Mouse (Mus musculus) hindlimb bud, embryonic 11.5 days (tissue): Measurements from ENCODE around the gene Tmem239.

Experiments
- DNase-seq: peaks from one replicate; pipeline ENCODE4 v3.0.0-alpha.2; 2012; ENCODE audit warnings: low read depth, low spot score; ENCODE audit errors: extremely low spot score

Gene Tmem239

DNA sequence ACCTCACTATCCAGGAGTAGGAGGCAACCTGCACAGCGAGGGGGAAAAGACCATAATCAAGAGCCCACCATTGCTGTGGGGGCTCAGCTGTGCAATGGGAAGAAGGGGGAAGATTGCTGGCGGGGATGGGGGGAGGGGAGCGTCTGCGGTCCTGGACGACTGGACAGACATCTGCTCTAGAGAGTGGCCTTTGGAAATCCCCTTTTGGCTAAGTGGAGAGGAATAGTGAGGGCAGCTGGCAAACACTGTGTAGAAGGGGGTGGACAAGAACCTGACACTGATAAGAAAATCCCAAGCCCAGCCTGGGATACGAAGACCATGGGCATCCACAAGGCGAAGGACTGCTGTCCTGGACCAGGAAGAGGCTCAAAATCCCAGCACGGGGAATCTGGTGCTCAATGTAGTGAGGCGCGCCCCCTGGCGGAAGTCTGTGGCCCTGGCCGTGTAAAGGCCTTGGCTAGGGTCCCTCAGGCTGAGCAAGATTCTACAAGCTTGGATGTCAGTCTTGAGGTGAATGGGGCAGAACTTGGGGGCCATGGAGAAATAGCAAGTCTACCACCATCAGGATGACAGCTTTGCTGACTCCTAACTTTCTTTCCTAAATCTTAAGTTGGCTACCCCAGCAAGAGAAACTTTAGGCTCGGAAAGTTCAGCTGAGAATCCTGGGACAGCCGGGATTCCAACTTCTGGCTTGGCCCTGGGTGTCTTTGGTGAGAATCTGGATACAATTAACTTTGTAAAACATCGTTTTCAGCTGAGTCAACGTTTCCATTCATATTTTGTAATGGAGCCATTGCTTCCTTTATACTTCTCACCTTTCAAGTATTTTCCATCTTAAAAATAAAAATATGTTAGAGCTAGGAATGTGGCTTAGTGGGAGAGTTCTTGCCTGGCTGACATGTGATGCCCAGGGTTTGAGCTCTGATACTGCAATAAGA lies 5.5 kb downstream of the Tmem239 start:
- DNase-seq: peak; percentile 54

DNA sequence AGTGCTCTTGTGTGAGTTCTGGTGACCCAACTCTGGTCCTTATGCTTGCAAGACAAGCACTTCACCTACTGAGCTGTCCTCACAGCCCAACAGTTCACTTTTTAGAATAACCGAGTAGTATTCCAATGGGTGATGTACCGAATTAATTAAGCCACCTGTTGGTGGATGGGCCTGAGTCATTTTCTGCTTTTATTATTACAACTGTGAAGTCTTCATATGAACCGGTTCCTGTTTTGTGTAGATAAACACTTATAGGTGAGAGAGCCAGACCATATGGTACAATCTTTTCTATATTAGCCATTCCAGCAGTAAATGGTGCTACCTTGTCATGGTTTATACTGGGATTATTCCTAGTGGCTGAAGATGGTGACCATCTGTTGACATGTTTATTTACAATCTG lies 6.5 kb downstream of the Tmem239 start:
- DNase-seq: no peak

DNA sequence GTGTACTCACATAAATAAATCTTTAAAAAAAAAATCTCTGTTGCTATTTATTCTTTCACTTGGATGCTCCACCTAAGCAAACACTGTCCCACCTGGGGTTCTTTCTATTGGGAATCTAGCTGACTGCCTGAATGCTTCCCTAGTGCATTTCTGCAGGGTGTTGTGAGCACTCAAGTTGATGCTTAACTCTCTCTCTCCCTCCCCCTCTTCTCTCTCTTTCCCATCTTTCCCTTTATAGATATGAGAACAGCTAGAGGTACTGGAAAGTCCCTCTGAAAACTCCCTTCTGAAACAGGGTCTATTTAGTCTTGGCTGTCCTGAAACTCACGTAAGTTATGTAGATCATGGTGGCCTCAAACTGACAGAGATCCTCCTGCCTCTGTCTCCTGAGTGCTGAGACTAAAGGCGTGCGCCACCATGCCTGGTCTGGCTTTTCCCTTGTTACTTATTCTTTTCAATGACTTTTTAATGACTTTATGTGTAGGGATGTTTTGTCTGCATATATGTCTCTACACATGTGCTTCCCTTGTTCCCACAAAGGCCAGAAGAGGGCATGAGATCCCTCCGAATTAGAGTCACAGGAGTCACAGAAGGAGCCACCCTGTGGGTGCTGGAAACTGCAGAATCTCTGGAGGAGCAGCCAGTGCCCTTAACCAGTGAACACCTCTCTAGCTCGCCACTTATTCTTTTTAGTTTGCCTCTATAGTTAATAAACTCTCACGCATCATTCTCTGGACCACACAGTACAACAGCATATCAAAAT lies 8.0 kb downstream of the Tmem239 start:
- DNase-seq: no peak

DNA sequence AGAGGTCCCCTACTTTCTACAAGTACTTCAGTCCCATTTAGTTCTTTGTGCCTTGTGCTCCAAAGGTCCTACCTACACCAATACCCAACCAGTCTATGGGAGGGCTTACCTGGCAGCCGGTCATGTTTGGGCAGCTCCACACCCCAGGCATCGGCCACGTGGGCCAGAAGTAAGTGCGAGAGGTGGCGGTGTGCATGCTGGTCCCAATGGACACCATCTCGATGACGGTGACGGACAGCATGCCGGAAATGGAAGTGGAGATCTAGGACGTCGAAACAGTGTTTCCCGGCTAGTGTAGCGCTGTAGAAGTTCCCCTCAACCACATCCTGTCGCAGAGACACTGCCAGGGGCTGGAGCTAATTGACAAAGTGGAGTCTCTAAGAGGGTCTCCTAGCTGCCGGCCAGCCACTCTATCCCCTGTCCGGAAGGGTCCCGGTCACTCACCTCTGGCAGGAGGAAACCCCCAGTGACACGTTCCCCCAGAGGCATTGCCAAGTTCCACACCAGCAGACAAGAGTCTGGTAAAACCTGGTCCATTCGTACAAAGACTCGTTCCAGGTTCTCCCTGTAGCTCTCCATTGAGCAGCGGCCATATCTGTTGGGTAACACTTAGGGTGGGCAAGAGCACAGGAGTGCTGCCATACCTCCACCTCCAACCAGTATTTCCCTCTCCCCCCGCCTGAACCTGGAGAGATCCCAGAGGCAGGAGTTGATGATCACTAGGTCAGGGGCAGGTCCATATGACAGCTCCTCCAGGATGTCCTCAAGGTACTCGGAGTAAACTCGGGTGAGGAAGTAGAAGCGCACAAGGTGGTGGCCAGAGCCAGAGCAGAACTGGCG lies 15.7 kb downstream of the Tmem239 start:
- no peak for DNase-seq

DNA sequence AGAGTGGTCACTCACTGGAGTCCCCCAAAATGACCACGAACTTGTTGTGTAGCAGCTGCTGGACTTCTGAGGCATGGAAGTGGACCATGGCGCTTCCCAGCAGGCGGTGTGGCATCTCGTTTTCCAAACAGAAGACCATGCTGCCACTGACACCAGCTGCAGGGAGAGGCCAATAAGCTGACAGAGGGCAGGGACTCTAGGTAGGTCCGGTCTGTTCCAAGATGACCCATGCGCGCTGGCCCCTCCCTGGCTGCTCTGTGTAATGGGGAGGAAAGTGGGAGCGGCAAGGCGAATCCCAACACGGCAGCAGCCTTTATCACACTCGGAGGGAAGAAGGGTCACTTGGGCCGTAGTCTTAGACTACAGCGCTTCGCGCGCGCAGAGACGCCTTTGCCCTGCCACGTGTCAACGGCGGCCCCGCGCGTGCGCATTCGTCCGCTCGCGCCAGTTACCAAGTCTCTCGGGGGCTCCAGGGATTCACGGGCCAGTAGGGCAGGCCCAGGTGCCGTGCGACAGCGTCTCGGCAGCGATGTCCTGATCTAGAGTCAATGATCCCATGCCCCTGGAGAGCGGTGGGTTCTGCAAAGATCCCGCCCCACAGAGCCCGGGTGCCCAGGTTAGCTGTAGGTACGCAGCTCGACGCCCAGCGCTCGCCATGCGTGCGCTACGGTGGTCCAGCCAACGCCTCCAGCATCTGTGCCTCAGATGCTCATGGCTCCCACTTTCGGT lies 17.3 kb downstream of the Tmem239 start:
- peak; percentile 35 for DNase-seq

DNA sequence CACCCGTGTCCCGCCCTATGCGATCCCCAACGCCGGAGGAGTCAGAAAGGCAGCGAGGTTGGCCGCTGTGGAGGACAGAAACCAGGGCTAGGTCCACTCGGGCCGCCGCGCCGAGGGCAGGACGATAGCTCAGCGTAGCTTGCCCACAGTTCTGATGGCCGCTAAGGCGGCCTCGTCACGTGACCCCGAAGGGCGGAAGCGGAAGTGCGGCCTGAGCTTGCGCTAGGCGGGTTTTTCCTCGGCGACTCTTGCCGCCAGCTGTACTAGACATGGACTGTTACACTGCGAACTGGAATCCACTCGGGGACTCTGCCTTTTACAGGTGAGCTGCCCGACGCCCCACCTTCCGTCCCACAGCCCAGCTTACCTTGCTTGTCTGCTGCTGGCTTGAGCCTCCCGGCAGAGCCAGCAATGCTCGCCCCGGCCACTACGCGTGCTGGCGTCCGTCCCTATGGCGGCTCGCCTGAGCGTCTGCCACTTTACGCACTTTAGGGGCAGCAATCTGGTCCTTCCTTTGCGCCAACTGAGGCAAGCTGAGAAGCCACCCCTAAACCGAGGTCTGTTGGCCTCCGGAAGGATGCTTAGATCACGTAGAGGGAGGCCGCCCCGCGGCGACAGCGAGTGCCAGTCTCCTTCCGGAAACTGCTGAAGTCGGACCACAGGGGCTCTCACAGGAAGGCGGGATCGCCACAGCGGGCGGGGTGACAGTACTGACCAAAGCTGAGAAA lies 18.0 kb downstream of the Tmem239 start, which contains the start of the genes Vps16 and Pced1a:
TSS of gene Vps16 (plus strand) at position 214 of the 728 bp plus-strand sequence.
TSS of gene Pced1a (minus strand) at position 576 of the 728 bp plus-strand sequence.
- DNase-seq: peak; percentile 60

DNA sequence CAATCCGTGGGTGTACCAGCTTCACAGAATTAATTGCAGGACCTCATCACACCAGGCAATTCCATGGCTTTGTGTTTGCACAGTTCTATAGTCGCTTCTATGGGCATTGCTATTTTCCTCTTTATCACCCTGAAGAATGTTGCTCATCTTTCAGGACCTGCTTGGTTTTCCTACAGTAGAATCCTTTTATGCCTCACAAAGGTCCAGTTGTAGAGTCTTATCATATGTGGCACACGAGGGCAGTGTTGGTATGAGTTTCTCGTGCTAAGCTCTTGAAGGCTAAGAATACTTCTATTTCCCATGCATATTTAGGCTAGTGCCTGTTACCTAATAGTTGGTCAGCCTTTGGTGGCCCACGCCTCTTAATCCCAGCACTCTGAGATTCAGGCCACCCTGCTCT lies 18.8 kb downstream of the Tmem239 start:
- no peak for DNase-seq

DNA sequence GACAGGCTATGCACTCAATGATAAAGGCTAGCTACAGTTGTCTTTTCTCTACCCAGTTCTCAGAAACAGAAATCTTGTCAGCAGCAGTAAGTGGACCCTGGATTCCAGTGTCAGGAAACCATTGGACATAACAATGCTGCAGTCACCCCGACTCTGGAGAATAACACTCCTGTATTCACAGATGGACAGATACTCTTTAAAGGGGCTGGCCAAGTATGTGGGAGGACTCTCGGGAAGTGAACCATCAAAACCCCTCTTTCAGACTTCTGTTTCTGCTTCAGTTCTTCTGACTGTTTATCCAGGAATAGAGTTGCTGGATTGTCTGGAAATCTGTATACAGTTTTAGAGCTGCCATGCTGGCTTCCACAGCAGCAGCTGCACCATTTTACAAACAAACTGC lies 23.6 kb downstream of the Tmem239 start:
- no peak for DNase-seq

DNA sequence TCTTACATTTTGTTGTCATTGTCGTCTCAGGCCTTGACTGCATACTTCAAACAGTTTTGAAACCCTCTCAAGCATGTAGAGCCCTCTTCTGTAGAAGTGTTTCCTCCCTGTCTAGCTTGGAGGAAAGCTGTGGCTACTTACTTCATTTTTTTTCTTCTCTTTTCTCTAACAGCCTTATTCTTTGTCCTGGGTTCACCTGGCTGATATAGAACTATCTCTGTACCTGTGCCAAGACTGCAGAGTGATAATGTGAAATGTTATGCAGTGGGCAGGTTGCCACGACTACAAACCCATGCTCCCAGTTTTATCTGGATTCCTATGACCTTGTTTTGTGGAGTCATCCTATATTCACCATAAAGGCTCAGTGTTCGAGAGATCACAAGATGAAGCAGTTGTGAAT lies 24.2 kb downstream of the Tmem239 start:
- no peak for DNase-seq

DNA sequence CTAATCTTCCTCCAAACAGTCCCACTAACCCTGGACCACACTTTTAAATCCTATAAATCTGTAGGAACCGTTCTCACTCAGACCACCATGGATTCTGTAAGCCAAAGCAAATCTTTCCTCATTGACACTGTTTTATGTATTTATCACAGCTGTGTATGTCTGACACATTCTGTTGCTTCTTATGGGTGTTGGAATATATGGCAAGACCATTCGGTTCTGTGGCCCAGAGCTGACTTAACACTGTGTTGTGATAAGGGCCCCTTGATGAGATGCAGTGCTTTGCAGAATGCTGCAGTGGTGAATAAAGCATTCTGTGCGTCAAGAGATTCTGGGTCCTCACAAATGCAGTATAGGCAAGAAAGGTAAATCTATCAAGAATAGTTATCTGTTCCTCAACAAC lies 25.9 kb downstream of the Tmem239 start:
- no peak for DNase-seq

DNA sequence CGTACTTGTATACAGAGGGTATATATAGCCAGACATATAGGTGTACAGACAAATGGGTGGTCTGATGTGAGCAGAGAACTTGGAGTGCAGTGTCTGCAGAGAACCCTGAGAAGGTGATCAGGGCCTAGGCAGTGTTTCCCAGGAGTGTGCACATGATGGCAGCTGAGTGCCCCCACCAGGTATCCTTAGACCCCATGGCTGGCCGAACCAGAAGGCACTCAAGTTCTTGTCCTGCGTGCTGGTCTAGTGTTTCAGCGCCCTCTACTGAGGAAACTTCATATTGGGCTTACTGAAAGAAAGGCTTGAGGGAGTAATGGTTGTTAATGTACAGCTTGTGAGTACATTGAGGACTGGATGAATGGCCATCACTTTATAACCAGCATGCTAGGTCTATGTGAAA lies 26.9 kb downstream of the Tmem239 start:
- no peak for DNase-seq

DNA sequence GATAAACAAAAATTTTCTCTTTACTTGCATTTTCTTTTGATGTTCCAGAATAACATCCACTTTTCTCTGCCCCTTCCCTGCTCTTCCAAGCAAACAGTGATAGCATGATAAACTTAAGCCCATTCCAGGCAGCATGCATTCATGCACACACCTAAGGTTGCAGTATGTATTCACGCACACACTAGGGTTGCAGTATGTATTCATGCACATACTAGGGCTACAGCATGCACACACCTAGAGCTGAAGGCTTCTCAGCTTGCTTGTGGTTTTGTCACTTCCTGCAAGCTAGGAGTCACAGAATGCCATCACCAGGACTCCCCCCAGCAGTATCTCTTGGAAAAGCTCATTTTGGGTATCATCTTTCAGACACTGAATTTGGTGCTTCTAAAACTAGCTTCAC lies 30.5 kb downstream of the Tmem239 start:
- no peak for DNase-seq

DNA sequence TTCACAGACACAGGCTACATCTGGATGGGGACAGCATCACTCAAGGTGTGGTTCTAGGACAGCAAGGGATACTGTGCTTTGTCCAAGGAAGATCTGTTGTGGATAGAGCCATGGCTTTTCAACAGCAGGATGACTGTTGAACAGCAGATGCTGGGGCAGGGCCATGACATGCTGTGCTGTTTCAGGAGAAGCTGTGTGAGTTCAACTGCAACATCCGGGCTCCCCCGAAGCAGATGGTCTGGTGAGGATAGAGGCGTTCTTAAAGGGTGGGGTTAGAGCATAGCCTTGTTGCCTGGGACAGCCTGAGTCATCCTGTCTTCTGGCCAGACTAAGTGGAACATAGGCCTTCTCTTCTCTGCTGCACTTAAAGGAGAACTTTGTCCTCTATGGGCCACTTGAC lies 32.6 kb downstream of the Tmem239 start:
- DNase-seq: no peak

DNA sequence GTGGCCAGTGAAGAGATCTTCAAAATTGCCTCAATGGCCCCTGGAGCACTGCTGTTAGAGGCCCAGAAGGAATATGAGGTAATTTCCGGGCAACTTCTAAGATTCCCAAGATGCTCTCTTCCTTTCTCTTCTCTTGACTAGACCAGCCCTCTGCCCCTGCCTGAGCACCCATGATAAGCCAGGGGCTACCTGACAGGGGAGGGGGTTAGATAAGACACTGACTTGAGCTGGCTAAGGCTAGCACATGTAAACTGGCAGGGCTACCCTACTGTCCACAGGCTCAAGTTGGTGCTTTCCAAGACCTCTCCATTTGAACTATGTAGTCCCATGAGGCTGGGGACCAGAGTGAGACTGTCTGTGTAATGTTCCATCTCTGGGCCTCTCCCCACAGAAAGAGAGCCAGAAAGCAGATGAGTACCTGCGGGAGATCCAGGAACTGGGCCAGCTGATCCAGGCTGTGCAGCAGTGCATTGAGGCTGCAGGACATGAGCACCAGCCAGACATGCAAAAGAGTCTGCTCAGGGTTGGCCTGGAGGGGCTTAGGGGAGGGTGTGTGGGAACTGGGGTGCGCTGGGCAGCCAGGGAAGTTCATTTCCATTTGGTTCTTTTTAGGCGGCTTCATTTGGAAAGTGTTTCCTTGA lies 33.7 kb downstream of the Tmem239 start:
- DNase-seq: no peak

DNA sequence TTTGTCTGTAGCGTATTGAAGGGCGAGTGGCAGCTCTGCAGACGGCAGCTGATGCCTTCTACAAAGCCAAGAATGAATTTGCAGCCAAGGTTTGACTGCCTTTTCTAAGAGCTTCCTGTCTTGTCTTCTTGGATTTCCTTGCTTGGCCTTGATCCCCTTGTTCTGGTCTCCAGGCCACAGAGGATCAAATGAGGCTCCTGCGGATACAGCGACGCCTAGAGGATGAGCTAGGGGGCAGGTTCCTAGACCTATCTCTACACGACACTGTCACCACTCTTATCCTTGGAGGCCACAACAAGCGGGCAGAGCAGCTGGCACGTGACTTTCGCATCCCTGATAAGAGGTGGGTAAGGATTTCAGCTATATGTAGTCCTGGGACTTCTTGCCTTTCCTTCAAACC lies 35.9 kb downstream of the Tmem239 start:
- DNase-seq: no peak

DNA sequence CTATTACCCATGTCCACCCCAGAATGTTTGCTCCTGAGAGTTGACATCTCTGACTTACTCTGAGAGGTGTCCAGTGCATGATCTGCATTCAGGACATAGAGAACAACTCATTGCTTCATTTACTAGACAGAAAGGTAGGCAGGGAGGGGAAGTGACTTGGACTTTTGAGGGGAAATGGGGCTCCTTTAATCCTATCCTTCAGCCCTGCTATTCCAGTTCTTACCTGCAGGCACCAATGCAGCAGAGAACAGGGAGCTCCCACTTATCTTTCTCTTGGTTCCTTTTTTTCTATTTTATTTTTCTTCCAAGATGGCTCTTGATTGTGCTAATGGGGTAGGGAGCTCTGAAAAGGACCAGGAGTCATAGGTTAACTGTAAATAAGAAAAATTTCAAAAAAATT lies 42.2 kb downstream of the Tmem239 start:
- DNase-seq: no peak

DNA sequence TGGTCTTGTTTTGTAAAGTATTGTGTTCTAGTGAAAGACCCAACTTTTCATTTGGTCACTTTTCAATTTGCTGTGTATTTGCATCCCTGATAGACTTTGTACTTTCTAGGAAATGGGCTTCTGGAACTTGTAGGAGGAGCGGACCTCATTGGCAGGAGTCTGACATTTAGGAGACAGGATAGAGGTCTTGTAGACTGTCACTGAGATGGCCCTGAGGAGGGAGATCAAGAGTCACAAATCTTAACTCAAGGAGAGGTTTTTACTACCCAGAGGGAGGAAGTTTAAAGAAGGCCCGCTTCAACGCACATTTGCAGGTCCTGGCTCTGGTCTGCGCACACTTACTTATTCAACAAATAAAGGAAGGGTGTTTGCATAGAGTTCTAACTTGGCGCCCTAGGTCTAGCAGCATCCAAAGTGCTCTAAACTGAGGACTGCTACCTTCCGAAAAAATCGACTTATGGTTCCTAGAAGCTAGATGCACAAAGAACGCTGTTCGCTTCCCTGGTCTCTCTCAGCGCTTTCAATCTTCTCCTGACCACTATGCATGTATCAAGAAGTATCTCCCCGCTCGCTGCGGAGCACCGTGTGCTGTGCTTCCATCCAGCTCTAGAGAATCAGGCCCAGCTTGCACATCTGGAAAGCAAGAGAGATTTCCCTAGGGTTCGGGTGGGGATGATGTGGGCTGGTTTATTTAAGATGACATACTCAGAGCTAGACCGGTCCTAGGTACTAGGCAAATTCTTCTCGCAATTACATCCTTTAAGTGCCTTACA lies 42.9 kb downstream of the Tmem239 start:
- DNase-seq: no peak

DNA sequence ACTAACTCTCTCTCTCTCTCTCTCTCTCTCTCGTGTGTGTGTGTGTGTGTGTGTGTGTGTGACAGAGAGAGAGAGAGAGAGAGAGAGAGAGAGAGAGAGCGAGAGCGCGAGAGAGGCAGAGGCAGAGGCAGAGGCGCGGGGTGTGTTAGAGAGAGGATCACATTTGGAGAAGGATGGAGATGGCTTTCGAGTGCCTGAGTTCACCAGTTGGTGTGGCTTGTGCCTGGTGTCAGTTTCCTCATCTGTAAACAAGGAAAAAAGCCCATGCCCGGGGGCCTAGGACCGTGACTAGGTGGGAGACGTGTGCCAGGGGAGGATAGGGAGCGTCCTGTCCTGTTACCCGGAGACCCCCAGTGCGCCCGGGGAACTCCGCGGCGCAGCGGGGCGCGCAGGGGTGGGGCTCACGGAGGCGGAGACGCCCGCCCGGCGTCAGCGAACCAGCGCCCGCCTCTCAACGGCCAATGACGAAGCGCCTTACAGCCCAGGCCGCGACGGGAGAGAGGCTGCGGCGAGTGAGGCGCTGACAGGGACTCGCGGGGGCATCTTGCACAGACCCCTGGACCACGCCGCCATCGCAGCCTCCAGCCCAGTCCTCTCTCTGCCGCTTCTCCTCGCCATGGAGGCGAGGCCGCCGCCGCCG lies 43.6 kb downstream of the Tmem239 start, which contains the start of gene Ptpra:
TSS of gene Ptpra (plus strand) at position 485 of the 640 bp plus-strand sequence.
- no peak for DNase-seq
